Mouse (Mus musculus) liver, embryonic 14.5 days (tissue): ENCODE measurements at regions not wholly inside any gene's neighbourhood (a gene's known extent, or its start where the extent isn't known, plus 50 kb on each side); places are given as distances from the start of the nearest gene placed in this dataset.

Source experiments
- CTCF ChIP-seq: IDR thresholded peaks from 2 replicates; pipeline ENCODE4 v1.5.1; 2016; ENCODE audit warnings: antibody characterized with exemption, low read depth, control low read depth
- EP300 ChIP-seq: IDR thresholded peaks from 2 replicates; pipeline ENCODE4 v1.6.1; 2016; ENCODE audit warnings: antibody characterized with exemption, low read depth

DNA sequence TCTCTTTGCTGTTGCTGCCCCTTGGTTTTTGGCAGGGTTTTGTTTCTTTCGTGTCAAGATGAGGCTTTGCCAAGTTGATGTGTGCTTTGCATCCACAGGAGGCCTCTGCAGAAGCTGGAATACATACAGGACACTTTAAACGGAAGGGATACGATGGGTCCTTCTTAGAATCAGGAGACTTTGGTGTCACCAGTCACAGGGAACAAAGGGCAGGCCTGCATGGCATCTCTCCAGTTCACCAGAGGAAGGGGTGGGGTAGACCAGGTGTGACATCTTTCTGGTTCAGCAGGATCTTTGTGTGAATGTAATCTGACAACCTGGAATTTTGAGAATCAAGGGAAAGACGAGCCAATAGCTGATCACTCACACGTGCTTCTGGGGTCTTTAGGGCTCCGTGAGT, 284.5 kb upstream of the Runx1 start:
- TF ChIP-seq CTCF (no peak), EP300 (no peak)
